Mouse (Mus musculus) midbrain, embryonic 10.5 days (tissue): ENCODE measurements around the gene Snx18. TPM values are rescaled to one million over a fixed set of nuclear protein-coding genes. Genes with fewer than 3 reads are reported as not detected.

Experiments
- DNase-seq: peaks from one replicate; pipeline ENCODE4 v3.0.0-alpha.2; 2017; ENCODE audit warnings: low spot score
- H3K27ac ChIP-seq: fragments of 300-500 bp; sonication (generic); replicated peaks from 2 replicates; pipeline ENCODE4 v1.5.1; 2016; ENCODE audit warnings: mild to moderate bottlenecking
- H3K27me3 ChIP-seq: fragments of 300-500 bp; sonication (generic); 2 replicates; pipeline ENCODE4 v1.6.1; 2016; ENCODE audit warnings: low read depth, mild to moderate bottlenecking; ENCODE audit not compliant: poor library complexity, severe bottlenecking
- H3K36me3 ChIP-seq: fragments of 300-500 bp; sonication (generic); 2 replicates; pipeline ENCODE4 v1.6.1; 2016; ENCODE audit warnings: mild to moderate bottlenecking, moderate library complexity
- H3K4me1 ChIP-seq: fragments of 300-500 bp; sonication (generic); 2 replicates; pipeline ENCODE4 v1.6.1; 2016
- H3K4me3 ChIP-seq: fragments of 300-500 bp; sonication (generic); 2 replicates; pipeline ENCODE4 v1.5.1; 2016; ENCODE audit warnings: mild to moderate bottlenecking, moderate library complexity
- H3K9me3 ChIP-seq: fragments of 300-500 bp; sonication (generic); replicated peaks from 2 replicates; pipeline ENCODE4 v1.6.1; 2016; ENCODE audit warnings: mild to moderate bottlenecking
- WGBS: fragments of 180-500 bp; shearing (Covaris S2); methylation state at CpG from one replicate; pipeline ENCODE4 v1.1.7; 2016; 5-methylcytosine and 5-hydroxymethylcytosine counted together
- polyA plus RNA-seq: library from polyadenylated mRNA; unstranded; fragments of >200 nt; fragmentation: Nextera tagmentation; extraction: Ambion mirVana; gene quantifications from 2 replicates; pipeline ENCODE4 v1.2.1, GENCODE M21; 2016

The Snx18 gene
- 12.3 and 13.0 TPM in 2 replicates for polyA plus RNA-seq

- WGBS, result under 1% methylated on average over 109 of the region's 119 CpGs
- DNase-seq, result peak; percentile 92
- H3K27ac ChIP-seq, result peak within 1 kb of the TSS; percentile 95
- H3K4me1 ChIP-seq, result peaks cover 54% of the 10 kb centered on the region
- H3K27me3 ChIP-seq, result no peaks in the 10 kb centered on the region
- no peaks in the 10 kb centered on the region for H3K9me3 ChIP-seq
- peak within 1 kb of the TSS; percentile 79 for H3K4me3 ChIP-seq
- H3K36me3 ChIP-seq, result 0 out of 2 replicates have a peak, but pooled peaks cover 6% of the 10 kb centered on the region
These were observed at the start of gene Snx18 for GRCm38 (mm10) chr13:113617891-113618823. TSS of gene Snx18 (minus strand) at chr13:113618564.

GRCm38 (mm10) chr13:113663883-113664282 is 45.5 kb upstream of the Snx18 start:
- Histone ChIP-seq H3K27me3 (no peaks in the 10 kb centered on the region), H3K27ac (no peak overlapping the region), H3K9me3 (no peaks in the 10 kb centered on the region), H3K36me3 (no peaks in the 10 kb centered on the region), H3K4me3 (no peak overlapping the region), H3K4me1 (peaks cover 6% of the 10 kb centered on the region)
- WGBS, result 88% methylated on average over 7 of the region's 7 CpGs
- no peak for DNase-seq

GRCm38 (mm10) chr13:113663151-113663779 is 44.9 kb upstream of the Snx18 start, which contains the start of gene Hspb3:
TSS of gene Hspb3 (minus strand) at chr13:113663676.
- peaks cover 6% of the 10 kb centered on the region for H3K4me1 ChIP-seq
- 82% methylated on average over 28 of the region's 28 CpGs for WGBS
- H3K27me3 ChIP-seq, result no peaks in the 10 kb centered on the region
- no peaks in the 10 kb centered on the region for H3K36me3 ChIP-seq
- H3K27ac ChIP-seq, result no peak within 1 kb of the TSS
- no peak for DNase-seq
- no peak within 1 kb of the TSS for H3K4me3 ChIP-seq
- no peaks in the 10 kb centered on the region for H3K9me3 ChIP-seq

- H3K9me3 ChIP-seq, result no peaks in the 10 kb centered on the region
- no peak overlapping the region for H3K27ac ChIP-seq
- H3K27me3 ChIP-seq, result no peaks in the 10 kb centered on the region
- no peaks in the 10 kb centered on the region for H3K36me3 ChIP-seq
- no peak for DNase-seq
- H3K4me1 ChIP-seq, result peaks cover 6% of the 10 kb centered on the region
- WGBS, result 79% methylated on average over 7 of the region's 7 CpGs
- H3K4me3 ChIP-seq, result no peak overlapping the region
These were observed 43.5 kb upstream of the Snx18 start for GRCm38 (mm10) chr13:113661826-113662271.

GRCm38 (mm10) chr13:113660576-113661310 is 42.4 kb upstream of the Snx18 start:
- no peak for DNase-seq
- Histone ChIP-seq H3K27ac (no peak overlapping the region), H3K36me3 (no peaks in the 10 kb centered on the region), H3K27me3 (no peaks in the 10 kb centered on the region), H3K4me3 (no peak overlapping the region), H3K4me1 (peaks cover 6% of the 10 kb centered on the region), H3K9me3 (no peaks in the 10 kb centered on the region)
- 83% methylated on average over 9 of the region's 9 CpGs for WGBS

GRCm38 (mm10) chr13:113657204-113657603 is 38.8 kb upstream of the Snx18 start:
- Histone ChIP-seq H3K4me1 (no peaks in the 10 kb centered on the region), H3K36me3 (no peaks in the 10 kb centered on the region), H3K9me3 (no peaks in the 10 kb centered on the region), H3K27ac (no peak overlapping the region), H3K4me3 (no peak overlapping the region), H3K27me3 (no peaks in the 10 kb centered on the region)
- WGBS, result 88% methylated on average over 7 of the region's 7 CpGs
- DNase-seq, result no peak

GRCm38 (mm10) chr13:113656639-113657038 is 38.3 kb upstream of the Snx18 start:
- no peak overlapping the region for H3K4me3 ChIP-seq
- 89% methylated on average over 4 of the region's 4 CpGs for WGBS
- no peak overlapping the region for H3K27ac ChIP-seq
- no peaks in the 10 kb centered on the region for H3K36me3 ChIP-seq
- no peaks in the 10 kb centered on the region for H3K27me3 ChIP-seq
- H3K9me3 ChIP-seq, result no peaks in the 10 kb centered on the region
- no peaks in the 10 kb centered on the region for H3K4me1 ChIP-seq
- no peak for DNase-seq

GRCm38 (mm10) chr13:113655511-113655910 is 37.1 kb upstream of the Snx18 start:
- H3K36me3 ChIP-seq, result no peaks in the 10 kb centered on the region
- no peaks in the 10 kb centered on the region for H3K9me3 ChIP-seq
- H3K4me1 ChIP-seq, result no peaks in the 10 kb centered on the region
- no peak for DNase-seq
- H3K27me3 ChIP-seq, result no peaks in the 10 kb centered on the region
- no peak overlapping the region for H3K4me3 ChIP-seq
- 95% methylated on average over 4 of the region's 4 CpGs for WGBS
- no peak overlapping the region for H3K27ac ChIP-seq

- H3K9me3 ChIP-seq, result no peaks in the 10 kb centered on the region
- H3K27me3 ChIP-seq, result no peaks in the 10 kb centered on the region
- no peaks in the 10 kb centered on the region for H3K36me3 ChIP-seq
- no peak overlapping the region for H3K4me3 ChIP-seq
- peaks cover 8% of the 10 kb centered on the region for H3K4me1 ChIP-seq
- no peak for DNase-seq
- WGBS, result 83% methylated on average over 11 of the region's 11 CpGs
- no peak overlapping the region for H3K27ac ChIP-seq
These were observed 22.7 kb upstream of the Snx18 start for GRCm38 (mm10) chr13:113640944-113641597.

- H3K27me3 ChIP-seq, result no peaks in the 10 kb centered on the region
- H3K36me3 ChIP-seq, result no peaks in the 10 kb centered on the region
- no peak overlapping the region for H3K27ac ChIP-seq
- no peak overlapping the region for H3K4me3 ChIP-seq
- H3K9me3 ChIP-seq, result no peaks in the 10 kb centered on the region
- no peak for DNase-seq
- peaks cover 8% of the 10 kb centered on the region for H3K4me1 ChIP-seq
- 33% methylated on average over 7 of the region's 7 CpGs for WGBS
These were observed 20.6 kb upstream of the Snx18 start for GRCm38 (mm10) chr13:113638914-113639313.

GRCm38 (mm10) chr13:113635799-113636222 is 17.4 kb upstream of the Snx18 start:
- no peak overlapping the region for H3K27ac ChIP-seq
- no peaks in the 10 kb centered on the region for H3K36me3 ChIP-seq
- peaks cover 8% of the 10 kb centered on the region for H3K4me1 ChIP-seq
- H3K27me3 ChIP-seq, result no peaks in the 10 kb centered on the region
- no peak for DNase-seq
- 88% methylated on average over 17 of the region's 17 CpGs for WGBS
- no peak overlapping the region for H3K4me3 ChIP-seq
- no peaks in the 10 kb centered on the region for H3K9me3 ChIP-seq
